Mouse (Mus musculus) CH12.LX (cell line): Measurements from ENCODE around the gene Fam222b.

ENCODE experiments used
- CTCF ChIP-seq, 2 experiments: IDR thresholded peaks in 1 of 2; conservative IDR thresholded peaks in 1 of 2; 2 replicates each; pipeline ENCODE4 v1.5.1; 2011 to 2012; ENCODE audit warnings: low read depth in 2 of 2, low read length in 2 of 2, improper control_type of control experiment in 1 of 2, inconsistent platforms in 1 of 2, mild to moderate bottlenecking in 1 of 2, moderate library complexity in 1 of 2
- NELFE ChIP-seq: IDR thresholded peaks from 2 replicates; pipeline ENCODE4 v1.6.1; 2011; ENCODE audit warnings: low read depth, low read length, improper control_type of control experiment
- POLR2A ChIP-seq: IDR thresholded peaks from 2 replicates; pipeline ENCODE4 v1.6.1; 2011; ENCODE audit warnings: low read depth, mild to moderate bottlenecking, improper control_type of control experiment, low read length
- SMC3 ChIP-seq: IDR thresholded peaks from 2 replicates; pipeline ENCODE4 v1.6.1; 2011; ENCODE audit warnings: low read depth, low read length, improper control_type of control experiment
- ZKSCAN1 ChIP-seq: IDR thresholded peaks from 2 replicates; pipeline ENCODE4 v1.6.1; 2012; ENCODE audit warnings: low read depth, inconsistent platforms, low read length, improper control_type of control experiment, borderline replicate concordance

GRCm38 (mm10) chr11:78125691-78126090, 31.2 kb downstream of the Fam222b start:
- TF ChIP-seq CTCF (conservative IDR thresholded peaks at IDR 0.05 in 1 of 2, IDR thresholded peaks at IDR 0.05 in 1 of 2; ENCODE audit: low read depth in 2 of 2, low read length in 2 of 2) (no peak), ZKSCAN1 (no peak), POLR2A (no peak), SMC3 (no peak), NELFE (no peak)
